Comparison of ENCODE assay signal across 9 mouse cellular contexts in the genomic region with DNA sequence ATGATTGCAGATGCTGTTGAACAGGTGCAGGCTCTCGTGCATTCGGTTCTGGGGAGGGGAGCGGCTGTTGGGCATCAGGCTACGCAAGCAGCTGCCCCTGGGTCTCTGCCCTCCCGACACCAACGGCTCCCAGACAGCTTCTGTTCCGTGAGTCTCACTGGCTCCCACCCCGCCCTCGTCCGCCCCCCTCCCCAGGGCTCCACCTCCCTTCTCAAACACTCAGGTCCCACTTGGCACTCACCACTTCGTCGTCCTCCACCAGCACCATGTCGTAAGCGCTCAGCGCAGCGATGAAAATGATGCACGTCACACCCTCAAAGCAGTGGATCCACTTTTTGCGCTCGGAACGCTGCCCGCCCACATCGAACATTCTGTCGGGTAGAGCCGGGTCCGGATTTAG. TPM values are rescaled to one million over a fixed set of nuclear protein-coding genes. Genes with fewer than 3 reads are reported as not detected.
A peak's percentile ranks its signal among the peaks of the same experiment; 100 is the strongest.
DNase-seq lines count a peak whose midpoint lies in the region; ATAC-seq and TF ChIP-seq lines count a peak whose summit lies in the region.
"Had no signal": no experiment of that assay in that cellular context is flagged by ENCODE, and none has a peak within 500 bp of the region (broad histone marks: within the 10 kb centered on the region; RNA-seq: fewer than 3 reads in every experiment).

No protein-coding gene starts in this region.

- no peak for TF ChIP-seq EP300 in liver, postnatal 0 days (IDR thresholded peaks at IDR 0.05; ENCODE audit: low read depth)

- peak overlapping the region; percentile 37 for H3K4me3 ChIP-seq in forebrain, postnatal 0 days (ENCODE audit: low read depth, low read length)
- H3K4me3 ChIP-seq in liver, postnatal 0 days (ENCODE audit: low read depth, low read length): peak overlapping the region; percentile 38

- H3K4me1 ChIP-seq in forebrain, postnatal 0 days (ENCODE audit: insufficient read depth): 0 out of 2 replicates have a peak, but pooled peaks cover 9% of the 10 kb centered on the region
- H3K4me1 ChIP-seq in liver, postnatal 0 days (ENCODE audit: insufficient read depth): peaks cover 13% of the 10 kb centered on the region

- no peak for TF ChIP-seq CTCF in forebrain, postnatal 0 days (IDR thresholded peaks at IDR 0.05; ENCODE audit: low read depth)
- TF ChIP-seq CTCF in liver, postnatal 0 days (IDR thresholded peaks at IDR 0.05; ENCODE audit: low read depth): no peak

- H3K36me3 ChIP-seq in forebrain, postnatal 0 days (ENCODE audit: insufficient read depth): no peaks in the 10 kb centered on the region
- H3K36me3 ChIP-seq in liver, postnatal 0 days (replicated peaks; ENCODE audit: insufficient read depth, low read length): no peaks in the 10 kb centered on the region

- 2% methylated on average over 25 of the region's 25 CpGs for WGBS in forebrain, postnatal 0 days
- 1% methylated on average over 24 of the region's 25 CpGs for WGBS in liver, postnatal 0 days (ENCODE audit: insufficient replicate concordance)

- H3K9me3 ChIP-seq in forebrain, postnatal 0 days (ENCODE audit: low read length): no peaks in the 10 kb centered on the region
- no peaks in the 10 kb centered on the region for H3K9me3 ChIP-seq in liver, postnatal 0 days (ENCODE audit: low read length)

- H3K27me3 ChIP-seq in forebrain, postnatal 0 days (ENCODE audit: insufficient read depth, low read length): peaks cover 17% of the 10 kb centered on the region
- H3K27me3 ChIP-seq in liver, postnatal 0 days (ENCODE audit: insufficient read depth, low read length): peaks cover 31% of the 10 kb centered on the region

- peak; percentile 91 for DNase-seq in heart, adult 11 months
- DNase-seq in heart, adult 8-10 months (ENCODE audit: low spot score): no peak
- peak; percentile 64 for DNase-seq in CD4-positive helper T cell, adult 2 months (ENCODE audit: low read depth, low spot score)
- DNase-seq in forebrain, postnatal 0 days: no peak
- peak; percentile 72 for DNase-seq in liver, postnatal 0 days
- DNase-seq in spleen, adult 18-20 months: no peak
- no peak for DNase-seq in kidney, postnatal 14 days

- no peak overlapping the region for H3K27ac ChIP-seq in forebrain, postnatal 0 days (ENCODE audit: low read depth, low read length)
- H3K27ac ChIP-seq in liver, postnatal 0 days (ENCODE audit: low read depth): peak overlapping the region; percentile 94

- ATAC-seq in forebrain, postnatal 0 days: peak; percentile 45
- ATAC-seq in liver, postnatal 0 days: peak; percentile 33
- no peak for ATAC-seq in cerebellum, adult (ENCODE audit: insufficient number of reproducible peaks, low FRiP score, low TSS enrichment)

- H3K9ac ChIP-seq in forebrain, postnatal 0 days: peak overlapping the region; percentile 43
- H3K9ac ChIP-seq in liver, postnatal 0 days (replicated peaks): peak overlapping the region; percentile 58

- peak overlapping the region; percentile 74 for H3K4me2 ChIP-seq in forebrain, postnatal 0 days (ENCODE audit: low read depth)
- peak overlapping the region; percentile 64 for H3K4me2 ChIP-seq in liver, postnatal 0 days (ENCODE audit: low read depth, low read length)

RNA-seq across cellular contexts. Expression of gene Gnat1, which starts 3.2 kb away (rescaled TPM):
- total RNA-seq in heart, adult 8-10 months (2022): not detected
- 0.24 TPM in 1 of 2 replicates, not detected in the other for total RNA-seq in forebrain, postnatal 0 days (2014; rRNA removed)
- polyA plus RNA-seq in forebrain, postnatal 0 days (2015; fragmentation: Nextera tagmentation; extraction: Ambion mirVana): 0.73 and 1.8 TPM in 2 replicates
- 5.8 and 6.2 TPM in 2 replicates for polyA plus RNA-seq in liver, postnatal 0 days (2015; fragmentation: Nextera tagmentation; extraction: Ambion mirVana)
- total RNA-seq: hematopoietic stem cell, adult 5-6 weeks had no signal

RNA-seq across cellular contexts. Expression of gene Slc38a3, which starts 7.0 kb away (rescaled TPM):
- 10 to 100 TPM; 62.8 to 91.0 (median 81.6) TPM for total RNA-seq in heart, adult 8-10 months (2022)
- total RNA-seq in forebrain, postnatal 0 days (2014; rRNA removed): 43.5 and 60.9 TPM in 2 replicates
- 38.7 and 39.8 TPM in 2 replicates for polyA plus RNA-seq in forebrain, postnatal 0 days (2015; fragmentation: Nextera tagmentation; extraction: Ambion mirVana)
- 147 and 174 TPM in 2 replicates for polyA plus RNA-seq in liver, postnatal 0 days (2015; fragmentation: Nextera tagmentation; extraction: Ambion mirVana)
- total RNA-seq: hematopoietic stem cell, adult 5-6 weeks had no signal

RNA-seq across cellular contexts. Expression of gene Sema3f, which starts 34.0 kb away (rescaled TPM):
- total RNA-seq in heart, adult 8-10 months (2022): 10 to 100 TPM; 11.9 to 16.5 (median 14.3) TPM
- total RNA-seq in forebrain, postnatal 0 days (2014; rRNA removed): 56.6 and 61.4 TPM in 2 replicates
- 7.1 and 7.8 TPM in 2 replicates for polyA plus RNA-seq in forebrain, postnatal 0 days (2015; fragmentation: Nextera tagmentation; extraction: Ambion mirVana)
- polyA plus RNA-seq in liver, postnatal 0 days (2015; fragmentation: Nextera tagmentation; extraction: Ambion mirVana): 0.76 and 1.1 TPM in 2 replicates

RNA-seq across cellular contexts. Expression of gene Gnai2, which starts 41.1 kb away (rescaled TPM):
- total RNA-seq in heart, adult 8-10 months (2022): 100 to 1,000 TPM; 227 to 299 (median 259) TPM
- total RNA-seq in forebrain, postnatal 0 days (2014; rRNA removed): 200 and 223 TPM in 2 replicates
- 267 and 287 TPM in 2 replicates for polyA plus RNA-seq in forebrain, postnatal 0 days (2015; fragmentation: Nextera tagmentation; extraction: Ambion mirVana)
- polyA plus RNA-seq in liver, postnatal 0 days (2015; fragmentation: Nextera tagmentation; extraction: Ambion mirVana): 146 and 159 TPM in 2 replicates

Comparison
In these comparisons a context has a peak if more than half of its experiments do, and no peak if none do; other contexts are left out.
1. DNase-seq: peak in heart, adult 11 months (single experiment), CD4-positive helper T cell, adult 2 months (single experiment) and liver, postnatal 0 days (single experiment); none in heart, adult 8-10 months (single experiment), forebrain, postnatal 0 days (single experiment), spleen, adult 18-20 months (0 of 2) and kidney, postnatal 14 days (single experiment).